Mouse (Mus musculus): ENCODE measurements around the gene Abcb5. TPM values are rescaled to one million over a fixed set of nuclear protein-coding genes. Genes with fewer than 3 reads are reported as not detected.

Gene Abcb5
- polyA plus RNA-seq, 1 experiment, result not detected

- no peaks in the 10 kb centered on the region for H3K79me2 ChIP-seq (ENCODE audit: control insufficient read depth, insufficient read depth)
- no peak overlapping the region for H3ac ChIP-seq (ENCODE audit: control insufficient read depth, insufficient read length)
- peak; percentile 46 for TF ChIP-seq POLR2A (IDR thresholded peaks at IDR 0.05; ENCODE audit: insufficient read length, low read depth)
- peak; percentile 80 for TF ChIP-seq E2F4 (IDR thresholded peaks at IDR 0.05; ENCODE audit: insufficient read depth)
- TF ChIP-seq REST (IDR thresholded peaks at IDR 0.05; ENCODE audit: insufficient read depth, insufficient read length), result no peak
- H3K4me2 ChIP-seq (ENCODE audit: low read depth), result peak overlapping the region; percentile 82
- no peaks in the 10 kb centered on the region for H3K27me3 ChIP-seq (ENCODE audit: control insufficient read depth, insufficient read depth, insufficient read length)
- peak overlapping the region; percentile 87 for H3K4me3 ChIP-seq
- no peaks in the 10 kb centered on the region for H3K36me3 ChIP-seq (ENCODE audit: control insufficient read depth, insufficient read depth)
Observed at GRCm38 (mm10) chr12:118846649-118847321, 119.4 kb downstream of the Abcb5 start.

DNA sequence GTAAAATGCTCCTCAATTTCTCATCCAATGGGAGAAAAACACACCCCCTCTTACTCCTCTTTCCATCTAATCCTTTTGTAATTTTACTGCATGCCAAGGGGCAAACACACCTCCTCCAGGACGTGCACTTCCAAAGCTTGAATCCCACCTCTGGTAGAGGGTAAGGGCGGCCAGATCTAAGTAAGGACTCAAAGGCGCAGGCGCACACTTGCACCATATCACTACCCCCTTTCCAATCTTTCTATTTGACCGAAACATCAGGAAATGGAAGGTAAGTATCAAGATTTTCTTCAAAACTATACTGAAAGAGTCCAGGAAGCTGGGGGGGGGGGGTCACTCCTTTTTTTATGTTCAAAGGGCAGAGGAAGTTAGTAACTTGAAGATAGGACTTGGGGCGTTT lies 120.0 kb downstream of the Abcb5 start, which contains the start of gene Sp8:
Gene Sp8 (plus strand): TSS at position 109 of the 400 bp plus-strand sequence.
- peak within 1 kb of the TSS; percentile 87 for H3K4me3 ChIP-seq
- no peak for TF ChIP-seq MAX (IDR thresholded peaks at IDR 0.05; ENCODE audit: low read depth)
- no peaks in the 10 kb centered on the region for H3K36me3 ChIP-seq (ENCODE audit: control insufficient read depth, insufficient read depth)
- peak within 1 kb of the TSS; percentile 82 for H3K4me2 ChIP-seq (ENCODE audit: low read depth)
- no peaks in the 10 kb centered on the region for H3K27me3 ChIP-seq (ENCODE audit: control insufficient read depth, insufficient read depth, insufficient read length)
- no peak within 1 kb of the TSS for H3ac ChIP-seq (ENCODE audit: control insufficient read depth, insufficient read length)
- no peaks in the 10 kb centered on the region for H3K79me2 ChIP-seq (ENCODE audit: control insufficient read depth, insufficient read depth)

DNA sequence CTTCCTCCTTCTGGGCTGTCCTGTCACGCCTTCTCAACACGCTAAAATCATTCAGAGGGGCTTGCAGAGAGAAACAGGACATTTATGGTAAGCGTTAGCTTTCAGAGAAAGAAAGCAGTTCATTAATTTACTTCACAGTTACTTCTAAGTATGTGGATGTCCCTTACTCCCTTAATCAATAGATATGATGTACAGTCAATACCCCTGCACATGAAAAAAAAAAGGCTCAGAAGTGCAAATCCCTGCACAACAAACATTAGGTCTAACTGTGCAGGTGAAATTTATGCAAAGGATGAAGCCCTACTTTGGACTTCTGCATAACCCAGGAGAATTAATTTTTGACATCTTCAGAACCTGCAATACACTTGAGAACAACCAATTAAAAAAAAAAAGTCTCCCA lies 120.9 kb downstream of the Abcb5 start:
- Histone ChIP-seq H3K36me3 (ENCODE audit: control insufficient read depth, insufficient read depth) (no peaks in the 10 kb centered on the region), H3K27me3 (ENCODE audit: control insufficient read depth, insufficient read depth, insufficient read length) (no peaks in the 10 kb centered on the region), H3K79me2 (ENCODE audit: control insufficient read depth, insufficient read depth) (no peaks in the 10 kb centered on the region), H3K4me3 (no peak overlapping the region), H3K4me2 (ENCODE audit: low read depth) (no peak overlapping the region), H3ac (ENCODE audit: control insufficient read depth, insufficient read length) (no peak overlapping the region)
- no peak for TF ChIP-seq SRF (IDR thresholded peaks at IDR 0.05; ENCODE audit: control insufficient read depth, insufficient read length, low read depth)

- TF ChIP-seq POLR2AphosphoS2 (IDR thresholded peaks at IDR 0.05; ENCODE audit: insufficient read length, low read depth), result no peak
- no peak for TF ChIP-seq E2F4 (IDR thresholded peaks at IDR 0.05; ENCODE audit: insufficient read depth)
- TF ChIP-seq REST (IDR thresholded peaks at IDR 0.05; ENCODE audit: insufficient read depth, insufficient read length), result no peak
- Histone ChIP-seq H3K79me2 (ENCODE audit: control insufficient read depth, insufficient read depth) (no peaks in the 10 kb centered on the region), H3ac (ENCODE audit: control insufficient read depth, insufficient read length) (no peak overlapping the region), H3K36me3 (ENCODE audit: control insufficient read depth, insufficient read depth) (no peaks in the 10 kb centered on the region), H3K4me3 (no peak overlapping the region), H3K4me2 (ENCODE audit: low read depth) (no peak overlapping the region), H3K27me3 (ENCODE audit: control insufficient read depth, insufficient read depth, insufficient read length) (no peaks in the 10 kb centered on the region)
Observed at GRCm38 (mm10) chr12:118844841-118845240, 121.4 kb downstream of the Abcb5 start.

- Histone ChIP-seq H3K27me3 (ENCODE audit: control insufficient read depth, insufficient read depth, insufficient read length) (no peaks in the 10 kb centered on the region), H3K4me2 (ENCODE audit: low read depth) (no peak overlapping the region), H3K79me2 (ENCODE audit: control insufficient read depth, insufficient read depth) (no peaks in the 10 kb centered on the region), H3ac (ENCODE audit: control insufficient read depth, insufficient read length) (no peak overlapping the region), H3K36me3 (ENCODE audit: control insufficient read depth, insufficient read depth) (no peaks in the 10 kb centered on the region), H3K4me3 (no peak overlapping the region)
- TF ChIP-seq SRF (IDR thresholded peaks at IDR 0.05; ENCODE audit: control insufficient read depth, insufficient read length, low read depth) (no peak), MYOD1 (IDR thresholded peaks at IDR 0.05; ENCODE audit: control insufficient read depth in 1 of 3, insufficient read length in 2 of 3, low read depth in 2 of 3) (no peak)
Observed at GRCm38 (mm10) chr12:118844111-118844510, 122.1 kb downstream of the Abcb5 start.

GRCm38 (mm10) chr12:118842671-118843411 lies 123.4 kb downstream of the Abcb5 start:
- Histone ChIP-seq H3K4me3 (no peak overlapping the region), H3K4me2 (ENCODE audit: low read depth) (no peak overlapping the region), H3K36me3 (ENCODE audit: control insufficient read depth, insufficient read depth) (no peaks in the 10 kb centered on the region), H3K27me3 (ENCODE audit: control insufficient read depth, insufficient read depth, insufficient read length) (no peaks in the 10 kb centered on the region), H3ac (ENCODE audit: control insufficient read depth, insufficient read length) (no peak overlapping the region), H3K79me2 (ENCODE audit: control insufficient read depth, insufficient read depth) (no peaks in the 10 kb centered on the region)
- TF ChIP-seq POLR2AphosphoS2 (IDR thresholded peaks at IDR 0.05; ENCODE audit: insufficient read length, low read depth) (no peak), CEBPB (IDR thresholded peaks at IDR 0.05; ENCODE audit: insufficient read depth, poor library complexity, severe bottlenecking) (no peak), TCF12 (IDR thresholded peaks at IDR 0.05; ENCODE audit: insufficient read depth, poor library complexity, severe bottlenecking) (no peak), REST (IDR thresholded peaks at IDR 0.05; ENCODE audit: insufficient read depth, insufficient read length) (no peak), POLR2A (IDR thresholded peaks at IDR 0.05; ENCODE audit: insufficient read length, low read depth) (no peak), MYOD1 (IDR thresholded peaks at IDR 0.05; ENCODE audit: control insufficient read depth in 1 of 3, insufficient read length in 2 of 3, low read depth in 2 of 3) (no peak), MYOG (IDR thresholded peaks at IDR 0.05; ENCODE audit: control insufficient read depth in 1 of 3, insufficient read depth in 1 of 3, insufficient read length in 2 of 3, low read depth in 2 of 3) (no peak), MAX (IDR thresholded peaks at IDR 0.05; ENCODE audit: low read depth) (no peak), SRF (IDR thresholded peaks at IDR 0.05; ENCODE audit: control insufficient read depth, insufficient read length, low read depth) (no peak), TCF3 (IDR thresholded peaks at IDR 0.05; ENCODE audit: insufficient read length, low read depth) (no peak), USF1 (IDR thresholded peaks at IDR 0.05; ENCODE audit: low read depth) (no peak)
